Mouse (Mus musculus) gastrocnemius, adult 2 months (tissue): ENCODE results near the gene Pold2. TPM values are rescaled to one million over a fixed set of nuclear protein-coding genes. Genes with fewer than 3 reads are reported as not detected.

Source experiments
- DNase-seq: peaks from one replicate; pipeline ENCODE4 v3.0.0; 2022
- H3K27ac ChIP-seq: fragments of 200-600 bp; 2 replicates; pipeline ENCODE4 v1.8.1; 2022; ENCODE audit warnings: mild to moderate bottlenecking
- H3K4me3 ChIP-seq: fragments of 200-600 bp; 2 replicates; pipeline ENCODE4 v1.8.1; 2022; ENCODE audit warnings: mild to moderate bottlenecking, moderate library complexity
- CTCF ChIP-seq: fragments of 200-600 bp; IDR thresholded peaks from 2 replicates; pipeline ENCODE4 v1.8.1; 2022; ENCODE audit warnings: antibody characterized with exemption, mild to moderate bottlenecking, moderate library complexity
- intact Hi-C: fragments of 180-260 bp; cut with DNase I; formaldehyde crosslinking; loops from one replicate; pipeline ENCODE4 v1.15.1; 2025
- total RNA-seq, 2 experiments: library from RNA; stranded (reverse); gene quantifications; 2 replicates each; pipeline ENCODE4 v1.2.3; 2021

The Pold2 gene
- total RNA-seq, 2 experiments from 2014 or later = 39.7 to 48.5 TPM

DNA sequence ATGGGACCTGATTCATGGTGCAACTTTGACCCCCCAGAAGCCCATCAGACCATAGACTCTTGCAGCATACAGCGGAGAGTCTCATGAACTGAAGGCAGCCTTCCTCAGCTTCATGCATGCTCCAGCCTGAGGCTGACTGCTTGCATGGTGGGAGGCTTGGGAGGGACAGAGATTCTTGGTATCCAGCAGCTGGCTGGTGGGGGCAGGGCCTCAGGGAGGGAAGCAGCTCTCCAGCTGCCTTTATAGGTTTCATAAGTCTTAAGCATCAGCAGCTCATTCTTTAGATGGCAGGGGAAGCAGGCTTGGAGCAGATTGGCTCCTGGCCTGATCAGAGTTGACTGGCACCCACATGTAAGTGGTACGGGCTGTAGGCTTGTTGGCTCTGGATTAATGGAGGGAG is 10.9 kb downstream of the Pold2 start:
- no peak for DNase-seq
- intact Hi-C loops = no loop called here
- H3K4me3 ChIP-seq = no peak overlapping the region
- no peak overlapping the region for H3K27ac ChIP-seq
- TF ChIP-seq CTCF = no peak

DNA sequence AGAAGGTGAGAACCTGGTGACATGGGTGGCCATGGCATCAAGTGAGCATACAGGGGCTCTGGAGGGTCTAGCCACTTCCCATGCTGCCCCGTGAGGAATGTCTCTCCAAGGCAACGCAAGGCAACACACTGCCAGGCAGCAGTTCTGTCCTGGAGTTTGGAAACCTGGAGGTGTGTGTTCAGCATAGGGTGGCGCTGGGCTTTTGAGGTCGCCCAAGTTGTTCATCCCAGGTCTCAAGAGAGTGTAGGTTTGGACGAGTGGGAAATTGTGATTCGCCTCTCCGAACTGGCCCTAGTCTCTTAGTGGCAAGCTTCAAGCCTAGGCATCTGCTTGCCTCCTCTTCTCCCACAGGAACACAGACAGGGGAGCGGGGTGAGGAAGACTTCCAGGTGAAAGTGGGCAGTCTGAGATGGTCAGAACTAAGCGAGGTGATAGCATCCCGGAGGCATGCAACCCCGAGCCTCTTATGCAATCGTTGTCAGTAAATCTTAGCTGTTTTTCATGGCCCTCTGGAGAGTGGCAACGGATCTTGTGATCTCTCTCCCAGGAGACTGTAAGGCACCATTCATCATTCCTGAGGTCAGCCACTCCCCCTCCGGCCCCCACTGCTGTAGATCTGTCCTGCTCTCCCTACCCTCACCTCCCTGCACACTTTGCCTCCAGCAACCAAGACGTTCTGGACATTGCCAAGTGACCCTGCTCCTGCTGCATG is 15.5 kb downstream of the Pold2 start:
- peak overlapping the region; percentile 82 for H3K4me3 ChIP-seq
- peak overlapping the region; percentile 89 for H3K27ac ChIP-seq
- DNase-seq = peak; percentile 72
- intact Hi-C loops = no loop called here
- no peak for TF ChIP-seq CTCF

- Histone ChIP-seq H3K4me3 (peak within 1 kb of the TSS; percentile 82), H3K27ac (peak within 1 kb of the TSS; percentile 89)
- DNase-seq = peak; percentile 80
- intact Hi-C loops = no loop called here
- TF ChIP-seq CTCF = no peak
Measured at GRCm38 (mm10) chr11:5861678-5862393, 16.3 kb downstream of the Pold2 start, which contains the start of gene Aebp1. TSS of gene Aebp1 (plus strand) at chr11:5861947.

GRCm38 (mm10) chr11:5860639-5861038 is 17.5 kb downstream of the Pold2 start:
- no peak for TF ChIP-seq CTCF
- intact Hi-C loops = no loop called here
- DNase-seq = no peak

GRCm38 (mm10) chr11:5859883-5860550 is 18.1 kb downstream of the Pold2 start:
- no peak for DNase-seq
- no peak for TF ChIP-seq CTCF
- intact Hi-C loops = no loop called here
- no peak overlapping the region for H3K4me3 ChIP-seq
- H3K27ac ChIP-seq = peak overlapping the region; percentile 31; the same call in 1 of the 2 replicates

More at GRCm38 (mm10) chr11:5860639-5861038, 17.5 kb downstream of the Pold2 start:
- H3K27ac ChIP-seq = peak overlapping the region; percentile 89; the same call in 1 of the 2 replicates
- H3K4me3 ChIP-seq = no peak overlapping the region

- no peak overlapping the region for H3K4me3 ChIP-seq
- DNase-seq = no peak
- peak overlapping the region; percentile 24; the same call in 1 of the 2 replicates for H3K27ac ChIP-seq
- peak; percentile 39 for TF ChIP-seq CTCF
- intact Hi-C loops = no loop called here
Measured at GRCm38 (mm10) chr11:5858723-5859122, 19.4 kb downstream of the Pold2 start.

- peak overlapping the region; percentile 36 for H3K4me3 ChIP-seq
- peak; percentile 72 for DNase-seq
- intact Hi-C loops = no loop called here
- no peak for TF ChIP-seq CTCF
- H3K27ac ChIP-seq = peak overlapping the region; percentile 93
Measured at GRCm38 (mm10) chr11:5856479-5857130, 21.5 kb downstream of the Pold2 start.

GRCm38 (mm10) chr11:5855902-5856301 is 22.2 kb downstream of the Pold2 start:
- intact Hi-C loops = no loop called here
- peak overlapping the region; percentile 93 for H3K27ac ChIP-seq
- DNase-seq = peak; percentile 86
- TF ChIP-seq CTCF = no peak
- H3K4me3 ChIP-seq = peak overlapping the region; percentile 36; the same call in 1 of the 2 replicates

- Histone ChIP-seq H3K4me3 (no peak overlapping the region), H3K27ac (peak overlapping the region; percentile 93)
- DNase-seq = no peak
- no peak for TF ChIP-seq CTCF
- intact Hi-C loops = no loop called here
Measured at GRCm38 (mm10) chr11:5855481-5855880, 22.6 kb downstream of the Pold2 start.

GRCm38 (mm10) chr11:5852314-5852713 is 25.8 kb downstream of the Pold2 start:
- intact Hi-C loops = no loop called here
- DNase-seq = peak; percentile 83
- peak overlapping the region; percentile 83 for H3K27ac ChIP-seq
- no peak for TF ChIP-seq CTCF
- H3K4me3 ChIP-seq = no peak overlapping the region

DNA sequence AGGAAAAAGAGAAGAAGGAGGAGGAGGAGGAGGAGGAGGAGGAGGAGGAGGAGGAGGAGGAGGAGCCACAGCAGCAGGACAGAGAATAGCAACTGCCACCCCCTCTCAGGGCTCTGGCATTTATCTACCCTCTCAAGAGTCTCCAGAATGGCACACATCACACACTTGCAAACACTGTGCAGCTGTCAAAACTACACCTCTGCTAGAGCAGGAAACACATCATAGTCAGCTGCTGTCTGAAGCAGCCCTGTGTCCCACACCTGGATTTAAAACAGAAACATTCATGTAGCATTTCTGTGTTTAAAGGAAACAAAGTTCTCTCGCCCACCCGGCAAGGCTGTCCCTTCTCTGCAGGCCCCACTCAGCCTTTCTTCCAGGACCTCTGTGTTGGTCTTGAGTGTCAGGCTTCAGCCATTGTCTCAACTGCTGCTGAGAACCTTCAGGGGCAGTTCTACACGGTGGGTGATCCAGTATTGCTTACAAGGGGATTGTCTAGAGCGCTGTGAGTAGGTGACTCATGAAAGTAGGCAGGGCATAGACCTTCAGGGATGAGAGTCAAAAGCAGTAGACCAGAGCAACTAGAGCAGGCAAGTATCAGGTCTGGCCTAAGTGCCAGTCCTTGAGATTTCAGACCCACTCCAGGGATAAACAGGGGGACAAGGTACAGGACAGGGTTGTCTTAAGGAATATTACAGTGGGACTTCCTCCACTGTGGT is 26.9 kb downstream of the Pold2 start:
- peak overlapping the region; percentile 83 for H3K27ac ChIP-seq
- DNase-seq = no peak
- TF ChIP-seq CTCF = no peak

GRCm38 (mm10) chr11:5850452-5850851 is 27.6 kb downstream of the Pold2 start:
- TF ChIP-seq CTCF = no peak
- intact Hi-C loops = no loop called here
- DNase-seq = peak; percentile 43
- Histone ChIP-seq H3K4me3 (no peak overlapping the region), H3K27ac (peak overlapping the region; percentile 83; the same call in 1 of the 2 replicates)

More for the DNA sequence above, 26.9 kb downstream of the Pold2 start:
- intact Hi-C loops = no loop called here
- no peak overlapping the region for H3K4me3 ChIP-seq
